14 mouse cellular contexts compared by ENCODE assay signal in the genomic region with DNA sequence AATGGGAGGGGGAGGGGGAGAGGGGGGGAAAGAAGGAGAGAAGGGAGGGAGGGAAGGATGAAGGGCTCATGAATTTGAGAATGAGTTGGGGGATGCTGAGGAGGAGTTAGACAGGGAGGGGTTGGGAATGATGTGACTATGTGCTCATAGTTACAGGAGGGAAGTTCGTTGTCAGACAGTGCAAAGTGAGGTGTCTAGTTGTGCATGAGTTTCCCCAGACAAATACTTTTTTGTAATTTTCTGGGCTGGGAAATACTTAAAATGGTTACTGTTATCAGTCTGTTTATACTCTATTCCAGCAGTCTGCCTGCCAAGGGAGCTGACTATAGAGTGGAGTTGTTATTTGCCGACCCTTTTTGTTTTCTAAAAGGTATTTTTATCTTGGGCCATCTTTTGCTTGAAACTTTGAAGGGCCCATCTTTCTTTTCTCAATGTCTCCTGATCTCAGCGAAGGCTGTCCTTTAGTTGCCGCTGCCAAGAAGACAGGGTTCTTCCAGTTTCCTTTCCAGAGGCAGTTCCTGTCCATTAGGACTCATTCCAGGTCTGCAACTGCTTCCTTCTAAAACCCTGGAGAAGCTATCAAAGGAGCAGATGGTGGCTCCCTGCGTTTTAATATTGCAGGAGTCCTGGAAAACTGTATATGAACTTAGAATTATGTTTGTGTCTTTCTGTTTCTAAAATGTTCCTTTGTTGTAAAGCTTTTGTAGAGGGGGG.
DNase-seq lines count a peak whose midpoint lies in the region; ATAC-seq and TF ChIP-seq lines count a peak whose summit lies in the region.
"Had no signal": no experiment of that assay in that cellular context is flagged by ENCODE, and none has a peak within 500 bp of the region (broad histone marks: within the 10 kb centered on the region; RNA-seq: fewer than 3 reads in every experiment).

No protein-coding gene starts in this region.

- intact Hi-C loops in heart, postnatal 25 days (cut with DNase I): no loop called here

- no peak overlapping the region for H3K4me2 ChIP-seq in lung, embryonic 14.5 days
- H3K4me2 ChIP-seq in stomach, embryonic 15.5 days: no peak overlapping the region
- H3K4me2 ChIP-seq: hindbrain, embryonic 15.5 days had no signal

- no peak for TF ChIP-seq CTCF in lung, embryonic 14.5 days (IDR thresholded peaks at IDR 0.05; ENCODE audit: low read depth)
- TF ChIP-seq CTCF in lung, adult 2 months (IDR thresholded peaks at IDR 0.05; ENCODE audit: insufficient read depth, low read length): no peak

- H3K27ac ChIP-seq in lung, embryonic 14.5 days (ENCODE audit: low read depth): peak overlapping the region; percentile 72
- peak overlapping the region; percentile 26; the same call in 1 of the 2 replicates for H3K27ac ChIP-seq in stomach, embryonic 15.5 days
- H3K27ac ChIP-seq: hindbrain, embryonic 15.5 days; left cerebral cortex, adult 2 months had no signal

- H3K4me1 ChIP-seq in lung, embryonic 14.5 days (ENCODE audit: insufficient read depth): peaks cover 12% of the 10 kb centered on the region
- H3K4me1 ChIP-seq in lung, adult 2 months (ENCODE audit: control insufficient read depth, insufficient read depth, low read length): peaks cover 3% of the 10 kb centered on the region
- H3K4me1 ChIP-seq in stomach, embryonic 15.5 days: peaks cover 5% of the 10 kb centered on the region; the same call in 1 of the 2 replicates

- WGBS in lung, embryonic 14.5 days: 41% methylated on average over 5 of the region's 5 CpGs
- 37% methylated on average over 5 of the region's 5 CpGs for WGBS in lung, adult 2 months
- 50% methylated on average over 5 of the region's 5 CpGs for WGBS in stomach, embryonic 15.5 days

- H3K27me3 ChIP-seq in lung, embryonic 14.5 days (ENCODE audit: insufficient read depth, low read length): no peaks in the 10 kb centered on the region
- H3K27me3 ChIP-seq in stomach, embryonic 15.5 days (replicated peaks): no peaks in the 10 kb centered on the region
- H3K27me3 ChIP-seq: hindbrain, embryonic 15.5 days had no signal

- TF ChIP-seq POLR2A in lung, adult 2 months (IDR thresholded peaks at IDR 0.05; ENCODE audit: borderline replicate concordance, extremely low read depth, low read depth, low read length): no peak

- ATAC-seq in lung, embryonic 14.5 days (ENCODE audit: insufficient read depth): peak; percentile 57
- ATAC-seq in stomach, embryonic 15.5 days (ENCODE audit: insufficient read depth, low FRiP score, low read depth): peak; percentile 57; the same call in 1 of the 2 replicates
- ATAC-seq: forebrain, embryonic 14.5 days had no signal

- H3K9me3 ChIP-seq in lung, embryonic 14.5 days (ENCODE audit: low read depth, low read length): no peaks in the 10 kb centered on the region
- no peaks in the 10 kb centered on the region for H3K9me3 ChIP-seq in stomach, embryonic 15.5 days
- H3K9me3 ChIP-seq: hindbrain, embryonic 15.5 days had no signal

- no peaks in the 10 kb centered on the region for H3K36me3 ChIP-seq in lung, embryonic 14.5 days (ENCODE audit: insufficient read depth)
- no peaks in the 10 kb centered on the region for H3K36me3 ChIP-seq in stomach, embryonic 15.5 days
- H3K36me3 ChIP-seq: hindbrain, embryonic 15.5 days had no signal

- H3K9ac ChIP-seq in lung, embryonic 14.5 days: no peak overlapping the region
- no peak overlapping the region for H3K9ac ChIP-seq in stomach, embryonic 15.5 days
- H3K9ac ChIP-seq: hindbrain, embryonic 15.5 days had no signal

- H3K4me3 ChIP-seq in lung, embryonic 14.5 days (ENCODE audit: low read depth, low read length): no peak overlapping the region
- no peak overlapping the region for H3K4me3 ChIP-seq in lung, adult 2 months (replicated peaks; ENCODE audit: extremely low read depth, low read depth, low read length)
- no peak overlapping the region for H3K4me3 ChIP-seq in stomach, embryonic 15.5 days (replicated peaks)
- H3K4me3 ChIP-seq: hindbrain, embryonic 15.5 days; left cerebral cortex, adult 2 months; myocyte had no signal

- peak; percentile 59 for DNase-seq in gastrocnemius, adult 18-20 months (ENCODE audit: low spot score)
- no peak for DNase-seq in gastrocnemius, postnatal 10 days
- peak; percentile 70 for DNase-seq in lung, embryonic 14.5 days
- DNase-seq in lung, adult 2 months: no peak
- DNase-seq in heart, postnatal 25 days (ENCODE audit: low spot score): peak; percentile 35
- no peak for DNase-seq in frontal cortex, postnatal 14 days (ENCODE audit: low spot score in 2 of 2)
- no peak for DNase-seq in right cerebral cortex, postnatal 4 days
- DNase-seq: retina, postnatal 1 day; thymus, adult 18-20 months had no signal

Comparison
In these comparisons a context has a peak if more than half of its experiments do, and no peak if none do; other contexts are left out.
1. DNase-seq: peak in gastrocnemius, adult 18-20 months (single experiment), lung, embryonic 14.5 days (single experiment) and heart, postnatal 25 days (single experiment); none in gastrocnemius, postnatal 10 days (single experiment), lung, adult 2 months (single experiment), frontal cortex, postnatal 14 days (0 of 2) and right cerebral cortex, postnatal 4 days (single experiment).